Mouse (Mus musculus) 3134 (cell line): ENCODE data around the gene Ss18l1.

ENCODE experiments used
- DNase-seq: peaks from one replicate; pipeline ENCODE4 v3.0.0-alpha.2; 2011; ENCODE audit warnings: low spot score; ENCODE audit not compliant: insufficient read length; ENCODE audit errors: extremely low read depth

Ss18l1 gene

GRCm38 (mm10) chr2:180033956-180034355 is 8.4 kb upstream of the Ss18l1 start:
- peak; percentile 69 for DNase-seq

GRCm38 (mm10) chr2:180034753-180035152 is 7.6 kb upstream of the Ss18l1 start:
- DNase-seq, result no peak

GRCm38 (mm10) chr2:180040406-180040805 is 1.9 kb upstream of the Ss18l1 start:
- no peak for DNase-seq

GRCm38 (mm10) chr2:180041577-180042255 is 593 bp upstream of the Ss18l1 start:
- DNase-seq, result peak; percentile 69

- peak; percentile 79 for DNase-seq
These were observed 678 bp downstream of the Ss18l1 start for GRCm38 (mm10) chr2:180042858-180043515.

- DNase-seq, result no peak
These were observed 3.0 kb downstream of the Ss18l1 start for GRCm38 (mm10) chr2:180045283-180045682.

GRCm38 (mm10) chr2:180047580-180047979 is 5.3 kb downstream of the Ss18l1 start:
- DNase-seq, result no peak

- DNase-seq, result no peak
These were observed 5.8 kb downstream of the Ss18l1 start for GRCm38 (mm10) chr2:180047980-180048635.

- peak; percentile 53 for DNase-seq
These were observed 8.7 kb downstream of the Ss18l1 start for GRCm38 (mm10) chr2:180050986-180051385.

GRCm38 (mm10) chr2:180051986-180052733 is 9.9 kb downstream of the Ss18l1 start:
- no peak for DNase-seq

GRCm38 (mm10) chr2:180053001-180053400 is 10.7 kb downstream of the Ss18l1 start:
- no peak for DNase-seq

GRCm38 (mm10) chr2:180063338-180064131 is 21.2 kb downstream of the Ss18l1 start:
- DNase-seq, result no peak

GRCm38 (mm10) chr2:180069770-180070480 is 27.6 kb downstream of the Ss18l1 start:
- DNase-seq, result no peak

GRCm38 (mm10) chr2:180070481-180071453 is 28.5 kb downstream of the Ss18l1 start, which contains the start of gene Mtg2:
TSS of gene Mtg2 (plus strand) at chr2:180070588.
- peak; percentile 90 for DNase-seq

GRCm38 (mm10) chr2:180071671-180072070 is 29.4 kb downstream of the Ss18l1 start:
- DNase-seq, result no peak

GRCm38 (mm10) chr2:180072886-180073285 is 30.6 kb downstream of the Ss18l1 start:
- DNase-seq, result no peak

- no peak for DNase-seq
These were observed 35.3 kb downstream of the Ss18l1 start for GRCm38 (mm10) chr2:180077622-180078021.

GRCm38 (mm10) chr2:180080680-180081079 is 38.4 kb downstream of the Ss18l1 start:
- DNase-seq, result peak; percentile 62
